Mouse (Mus musculus) embryonic fibroblast, embryonic 13.5 days (primary cell): Measurements from ENCODE around the gene Mael.

Source experiments
- CTCF ChIP-seq: IDR thresholded peaks from 2 replicates; pipeline ENCODE4 v1.5.1; 2011; ENCODE audit warnings: mild to moderate bottlenecking, control low read depth, low read length, moderate library complexity, borderline replicate concordance; ENCODE audit not compliant: insufficient read depth
- POLR2A ChIP-seq: IDR thresholded peaks from 2 replicates; pipeline ENCODE4 v1.6.1; 2011; ENCODE audit warnings: low read depth, mild to moderate bottlenecking, control low read depth, low read length, moderate library complexity

- TF ChIP-seq CTCF (no peak), POLR2A (no peak)
Observed at GRCm38 (mm10) chr1:166244285-166244684, 5.7 kb upstream of the Mael start.
